Mouse (Mus musculus) forebrain, embryonic 15.5 days (tissue): ENCODE results near the gene Iqgap2. TPM values are rescaled to one million over a fixed set of nuclear protein-coding genes. Genes with fewer than 3 reads are reported as not detected.

Experiments used
- ATAC-seq: fragments of 200-750 bp; cut with Nextera tagmentation; replicated peaks from 2 replicates; pipeline ENCODE4 v1.8.0; 2017; ENCODE audit warnings: mild to moderate bottlenecking, moderate TSS enrichment, moderate library complexity
- H3K27ac ChIP-seq: fragments of 300-500 bp; sonication (generic); replicated peaks from 2 replicates; pipeline ENCODE4 v1.5.1; 2015; ENCODE audit warnings: mild to moderate bottlenecking, inconsistent platforms
- H3K27me3 ChIP-seq: fragments of 300-500 bp; sonication (generic); 2 replicates; pipeline ENCODE4 v1.6.1; 2015; ENCODE audit warnings: inconsistent platforms
- H3K36me3 ChIP-seq: fragments of 300-500 bp; sonication (generic); 2 replicates; pipeline ENCODE4 v1.6.1; 2015; ENCODE audit warnings: mild to moderate bottlenecking, inconsistent platforms
- H3K4me1 ChIP-seq: fragments of 300-500 bp; sonication (generic); 2 replicates; pipeline ENCODE4 v1.6.1; 2015; ENCODE audit warnings: inconsistent platforms
- H3K4me2 ChIP-seq: fragments of 300-500 bp; sonication (generic); replicated peaks from 2 replicates; pipeline ENCODE4 v1.6.1; 2015; ENCODE audit warnings: mild to moderate bottlenecking, inconsistent platforms
- H3K4me3 ChIP-seq: fragments of 300-500 bp; sonication (generic); 2 replicates; pipeline ENCODE4 v1.5.1; 2015; ENCODE audit warnings: mild to moderate bottlenecking, inconsistent platforms
- H3K9ac ChIP-seq: fragments of 300-500 bp; sonication (generic); replicated peaks from 2 replicates; pipeline ENCODE4 v1.6.1; 2015; ENCODE audit warnings: mild to moderate bottlenecking, inconsistent platforms
- H3K9me3 ChIP-seq: fragments of 300-500 bp; sonication (generic); 2 replicates; pipeline ENCODE4 v1.6.1; 2016; ENCODE audit warnings: inconsistent platforms
- WGBS: fragments of 180-500 bp; shearing (Covaris S2); methylation state at CpG from one replicate; pipeline ENCODE4 v1.1.7; 2015; ENCODE audit warnings: mixed read lengths; 5-methylcytosine and 5-hydroxymethylcytosine counted together
- polyA plus RNA-seq: library from polyadenylated mRNA; unstranded; fragments of >200 nt; fragmentation: Nextera tagmentation; extraction: Ambion mirVana; gene quantifications from 2 replicates; pipeline ENCODE4 v1.2.1, GENCODE M21; 2015

Iqgap2 gene
- polyA plus RNA-seq, 1 experiment from 2014 or later = 5.2 TPM

- 73% methylated on average over 4 of the region's 4 CpGs for WGBS
- Histone ChIP-seq H3K36me3 (no peaks in the 10 kb centered on the region), H3K27me3 (no peaks in the 10 kb centered on the region), H3K4me3 (no peak overlapping the region), H3K4me1 (peaks cover 15% of the 10 kb centered on the region), H3K4me2 (no peak overlapping the region), H3K9ac (no peak overlapping the region), H3K27ac (no peak overlapping the region), H3K9me3 (no peaks in the 10 kb centered on the region)
- ATAC-seq = no peak
Measured at GRCm38 (mm10) chr13:95715356-95715755, 176.4 kb downstream of the Iqgap2 start.

- Histone ChIP-seq H3K4me2 (no peak overlapping the region), H3K9ac (no peak overlapping the region), H3K9me3 (no peaks in the 10 kb centered on the region), H3K36me3 (no peaks in the 10 kb centered on the region), H3K27ac (peak overlapping the region; percentile 34; the same call in 1 of the 2 replicates), H3K4me3 (no peak overlapping the region), H3K4me1 (peaks cover 11% of the 10 kb centered on the region), H3K27me3 (no peaks in the 10 kb centered on the region)
- 60% methylated on average over 3 of the region's 3 CpGs for WGBS
- ATAC-seq = no peak
Measured at GRCm38 (mm10) chr13:95714271-95714975, 177.3 kb downstream of the Iqgap2 start.

- no peak for ATAC-seq
- Histone ChIP-seq H3K4me1 (peaks cover 10% of the 10 kb centered on the region), H3K27me3 (no peaks in the 10 kb centered on the region), H3K9me3 (no peaks in the 10 kb centered on the region), H3K9ac (no peak overlapping the region), H3K36me3 (no peaks in the 10 kb centered on the region), H3K27ac (no peak overlapping the region), H3K4me3 (no peak overlapping the region), H3K4me2 (no peak overlapping the region)
- WGBS = 93% methylated on average over 9 of the region's 9 CpGs
Measured at GRCm38 (mm10) chr13:95712570-95713268, 179.0 kb downstream of the Iqgap2 start.

DNA sequence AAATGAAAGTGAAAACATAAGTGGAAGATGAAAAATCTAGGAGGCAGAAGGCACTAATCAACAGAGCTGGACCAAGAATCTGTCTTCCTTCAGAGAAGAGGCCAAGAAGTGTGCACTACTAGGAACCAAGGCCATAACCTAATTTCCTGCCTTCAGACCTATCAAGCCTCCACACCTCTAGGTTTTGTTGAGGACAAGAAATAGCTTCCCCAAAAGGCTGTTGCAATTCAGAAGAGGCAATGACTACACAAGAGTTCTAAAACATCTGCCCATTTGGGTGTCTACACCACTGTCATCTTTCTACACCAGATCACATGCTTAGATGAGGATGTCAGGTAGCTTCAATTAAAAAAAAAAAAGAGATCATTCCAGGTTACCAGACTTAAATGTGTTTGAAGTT, 179.7 kb downstream of the Iqgap2 start:
- Histone ChIP-seq H3K4me3 (no peak overlapping the region), H3K4me1 (peaks cover 10% of the 10 kb centered on the region), H3K36me3 (no peaks in the 10 kb centered on the region), H3K4me2 (no peak overlapping the region), H3K27me3 (no peaks in the 10 kb centered on the region), H3K27ac (no peak overlapping the region), H3K9ac (no peak overlapping the region), H3K9me3 (no peaks in the 10 kb centered on the region)
- ATAC-seq = no peak

DNA sequence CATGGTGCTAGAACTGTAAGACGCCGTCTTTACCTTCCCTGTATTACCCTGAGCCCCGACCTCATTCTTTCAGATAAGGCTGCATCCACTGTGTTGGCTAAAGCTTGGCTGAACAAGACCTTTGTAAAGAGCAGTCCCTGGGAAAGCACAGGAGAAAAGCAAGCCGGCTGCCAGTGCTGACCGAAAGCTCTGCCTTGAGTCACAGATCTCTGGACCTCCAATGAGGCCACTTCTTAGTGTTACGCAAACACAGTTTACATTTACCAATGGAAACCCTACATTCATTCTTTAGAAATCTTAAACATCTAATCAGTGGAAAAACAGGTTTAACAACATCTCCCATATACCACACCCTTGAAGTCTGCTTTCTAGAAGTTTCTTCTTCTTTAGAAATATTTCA, 186.1 kb downstream of the Iqgap2 start:
- H3K4me1 ChIP-seq = no peaks in the 10 kb centered on the region
- H3K36me3 ChIP-seq = no peaks in the 10 kb centered on the region
- no peak overlapping the region for H3K9ac ChIP-seq
- H3K4me3 ChIP-seq = no peak overlapping the region
- H3K27ac ChIP-seq = no peak overlapping the region
- no peak for ATAC-seq
- WGBS = 97% methylated on average over 6 of the region's 6 CpGs
- no peak overlapping the region for H3K4me2 ChIP-seq
- H3K27me3 ChIP-seq = no peaks in the 10 kb centered on the region
- H3K9me3 ChIP-seq = no peaks in the 10 kb centered on the region

DNA sequence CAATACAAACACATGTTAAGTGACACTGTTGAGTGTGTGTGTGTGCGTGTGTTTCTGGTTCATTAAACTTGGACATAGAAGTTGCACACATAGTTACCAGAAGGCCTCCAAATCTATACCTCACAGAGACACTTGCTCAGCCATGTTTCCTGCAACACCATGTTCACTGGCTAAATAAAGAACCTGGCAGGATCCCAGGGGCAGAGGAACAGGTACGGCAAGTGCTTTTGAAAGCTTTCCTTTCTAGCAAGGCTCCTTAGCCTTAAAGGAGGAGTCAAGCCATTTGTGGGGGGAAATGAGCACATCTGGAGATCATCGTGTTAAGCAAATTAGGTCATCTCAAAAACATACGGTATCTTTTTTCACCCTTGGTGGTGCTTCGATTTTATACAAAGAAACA, 188.3 kb downstream of the Iqgap2 start:
- no peak for ATAC-seq
- no peak overlapping the region for H3K9ac ChIP-seq
- 80% methylated on average over 5 of the region's 5 CpGs for WGBS

GRCm38 (mm10) chr13:95697874-95698273, 193.8 kb downstream of the Iqgap2 start:
- H3K4me1 ChIP-seq = peaks cover 6% of the 10 kb centered on the region; the same call in 1 of the 2 replicates
- H3K36me3 ChIP-seq = no peaks in the 10 kb centered on the region
- H3K4me2 ChIP-seq = no peak overlapping the region
- no peak overlapping the region for H3K27ac ChIP-seq
- no peak for ATAC-seq
- WGBS = 23% methylated on average over 6 of the region's 6 CpGs
- no peak overlapping the region for H3K4me3 ChIP-seq
- no peaks in the 10 kb centered on the region for H3K27me3 ChIP-seq
- H3K9me3 ChIP-seq = no peaks in the 10 kb centered on the region
- H3K9ac ChIP-seq = no peak overlapping the region

More for the DNA sequence above, 188.3 kb downstream of the Iqgap2 start:
- no peak overlapping the region for H3K4me3 ChIP-seq
- H3K4me1 ChIP-seq = no peaks in the 10 kb centered on the region
- H3K9me3 ChIP-seq = no peaks in the 10 kb centered on the region
- H3K27me3 ChIP-seq = no peaks in the 10 kb centered on the region
- H3K36me3 ChIP-seq = no peaks in the 10 kb centered on the region
- H3K27ac ChIP-seq = no peak overlapping the region
- no peak overlapping the region for H3K4me2 ChIP-seq

DNA sequence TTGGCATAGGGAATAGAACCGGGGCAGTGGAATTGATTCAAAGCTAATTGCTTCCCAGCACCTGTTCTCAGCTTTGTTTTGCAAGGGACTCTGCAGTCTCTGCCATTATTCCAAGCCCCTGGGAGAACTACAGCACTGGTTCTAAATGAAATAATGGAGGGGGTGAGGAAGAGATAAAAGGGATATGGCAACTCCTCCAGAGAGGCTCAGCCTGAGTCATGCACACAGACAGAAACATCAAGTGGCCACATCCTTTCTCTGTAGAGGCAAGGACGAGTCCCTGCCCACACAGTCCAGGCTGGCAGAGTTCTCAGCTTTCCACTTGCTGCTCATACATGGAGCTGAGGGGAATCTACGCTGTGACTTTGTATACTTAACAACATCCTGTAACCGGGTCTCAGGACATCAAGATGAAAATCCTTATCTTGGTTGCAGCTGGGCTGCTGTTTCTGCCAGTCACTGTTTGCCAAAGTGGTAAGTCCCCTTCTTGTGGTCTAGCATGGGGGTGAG, 195.0 kb downstream of the Iqgap2 start, which contains the start of gene F2rl2:
TSS of gene F2rl2 (plus strand) at position 200 of the 510 bp plus-strand sequence.
- Histone ChIP-seq H3K27ac (no peak within 1 kb of the TSS), H3K36me3 (no peaks in the 10 kb centered on the region), H3K9ac (no peak within 1 kb of the TSS), H3K4me2 (no peak within 1 kb of the TSS), H3K4me3 (no peak within 1 kb of the TSS), H3K4me1 (peaks cover 6% of the 10 kb centered on the region; the same call in 1 of the 2 replicates), H3K9me3 (no peaks in the 10 kb centered on the region), H3K27me3 (no peaks in the 10 kb centered on the region)
- WGBS = 38% methylated on average over 4 of the region's 4 CpGs
- peak; percentile 66 for ATAC-seq

GRCm38 (mm10) chr13:95696120-95696653, 195.5 kb downstream of the Iqgap2 start:
- Histone ChIP-seq H3K27ac (no peak overlapping the region), H3K27me3 (no peaks in the 10 kb centered on the region), H3K9ac (no peak overlapping the region), H3K4me3 (no peak overlapping the region), H3K4me2 (no peak overlapping the region), H3K36me3 (no peaks in the 10 kb centered on the region), H3K9me3 (no peaks in the 10 kb centered on the region), H3K4me1 (peaks cover 6% of the 10 kb centered on the region; the same call in 1 of the 2 replicates)
- WGBS = 53% methylated on average over 9 of the region's 9 CpGs
- ATAC-seq = peak; percentile 64

DNA sequence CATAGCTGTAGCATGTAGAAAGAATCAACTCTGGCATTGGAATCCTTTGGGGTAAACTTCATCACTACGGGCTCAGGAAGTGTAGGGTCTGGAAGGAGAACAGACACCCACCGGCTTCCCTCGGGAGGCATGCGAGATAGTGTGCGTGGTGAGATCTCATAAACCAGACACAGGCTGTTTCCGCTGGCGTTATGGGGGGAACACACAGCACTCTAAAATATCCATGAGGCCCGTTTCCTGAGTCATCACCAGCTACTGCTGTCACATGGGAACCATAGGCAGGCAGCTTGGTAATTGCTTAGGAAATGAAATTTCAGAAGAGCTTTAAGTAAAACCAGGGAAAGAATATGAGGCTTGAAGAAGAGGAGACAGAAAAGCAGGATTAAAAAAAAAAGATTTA, 199.5 kb downstream of the Iqgap2 start:
- Histone ChIP-seq H3K9ac (no peak overlapping the region), H3K4me1 (peaks cover 6% of the 10 kb centered on the region; the same call in 1 of the 2 replicates), H3K4me2 (no peak overlapping the region), H3K27ac (no peak overlapping the region), H3K36me3 (no peaks in the 10 kb centered on the region), H3K27me3 (no peaks in the 10 kb centered on the region), H3K9me3 (no peaks in the 10 kb centered on the region), H3K4me3 (no peak overlapping the region)
- 95% methylated on average over 8 of the region's 8 CpGs for WGBS
- no peak for ATAC-seq

DNA sequence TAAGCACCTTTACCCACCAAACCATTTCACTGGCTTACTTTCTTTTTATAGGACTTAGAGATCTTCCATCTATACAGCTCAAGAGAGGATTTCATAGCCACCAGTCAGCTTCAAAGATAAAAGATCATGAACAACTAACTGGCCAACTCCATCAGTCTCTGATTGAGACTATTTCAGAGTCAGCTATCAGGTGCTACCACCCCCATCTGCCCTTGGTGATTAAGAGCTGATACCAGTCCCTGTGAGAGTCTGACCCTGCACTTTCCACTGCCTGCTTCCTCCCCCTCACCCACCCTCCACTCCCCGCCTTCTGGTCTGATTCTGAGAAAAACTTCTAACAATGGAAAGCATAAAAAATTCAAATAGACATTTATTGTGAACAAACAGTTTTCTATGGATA, 203.1 kb downstream of the Iqgap2 start:
- no peak for ATAC-seq
- no peaks in the 10 kb centered on the region for H3K9me3 ChIP-seq
- no peaks in the 10 kb centered on the region for H3K27me3 ChIP-seq
- H3K4me2 ChIP-seq = no peak overlapping the region
- 91% methylated on average over 1 of the region's 1 CpGs for WGBS
- no peak overlapping the region for H3K9ac ChIP-seq
- H3K4me3 ChIP-seq = no peak overlapping the region
- H3K36me3 ChIP-seq = no peaks in the 10 kb centered on the region
- H3K27ac ChIP-seq = no peak overlapping the region
- H3K4me1 ChIP-seq = no peaks in the 10 kb centered on the region

- no peak for ATAC-seq
- no peaks in the 10 kb centered on the region for H3K9me3 ChIP-seq
- H3K27me3 ChIP-seq = no peaks in the 10 kb centered on the region
- WGBS = 92% methylated on average over 5 of the region's 5 CpGs
- H3K4me3 ChIP-seq = no peak overlapping the region
- H3K4me1 ChIP-seq = no peaks in the 10 kb centered on the region
- H3K4me2 ChIP-seq = no peak overlapping the region
- no peaks in the 10 kb centered on the region for H3K36me3 ChIP-seq
- no peak overlapping the region for H3K9ac ChIP-seq
- H3K27ac ChIP-seq = no peak overlapping the region
Measured at GRCm38 (mm10) chr13:95685736-95686135, 206.0 kb downstream of the Iqgap2 start.
